Mouse (Mus musculus): ENCODE data around the gene Cd33.

Gene Cd33

DNA sequence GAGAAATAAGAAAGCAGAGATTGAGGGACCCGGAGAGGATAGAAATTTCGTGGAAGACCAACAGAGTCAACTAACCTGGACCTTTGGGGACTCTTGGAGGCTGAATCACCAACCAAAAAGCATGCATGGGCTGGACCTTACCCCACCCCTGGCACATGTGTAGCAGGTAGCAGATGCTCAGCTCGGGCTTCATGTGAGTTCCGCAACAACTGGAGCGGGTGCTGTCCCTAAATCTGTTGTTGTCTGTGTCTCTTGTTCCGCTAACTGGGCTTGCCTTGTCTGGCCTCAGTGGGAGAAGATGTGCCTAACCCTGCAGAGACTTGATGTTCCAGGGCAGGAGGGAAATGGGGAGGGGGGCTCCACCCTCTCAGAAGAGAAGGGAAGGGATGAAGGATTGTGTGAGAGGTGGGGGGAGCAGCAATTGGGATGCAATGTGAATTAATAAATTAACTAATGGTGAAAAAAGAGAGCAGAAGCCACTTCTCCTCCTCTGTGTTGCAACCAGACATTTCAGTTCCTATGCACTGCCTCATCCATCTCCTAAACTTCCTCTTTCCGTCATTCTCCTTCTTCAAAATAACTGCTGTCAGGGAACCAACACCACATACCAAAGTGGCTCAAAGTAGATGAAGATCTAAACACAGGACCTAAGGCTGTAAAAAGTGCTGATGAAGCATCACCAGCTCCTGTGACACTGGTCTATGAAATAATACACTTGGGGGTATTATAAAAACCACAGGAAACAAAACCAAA, at the start of gene Cd33:
Gene Cd33 (minus strand): TSS at position 204 of the 753 bp plus-strand sequence.
- no peak for DNase-seq (ENCODE audit: extremely low spot score)

- no peak for DNase-seq (ENCODE audit: extremely low spot score)
Measured at GRCm38 (mm10) chr7:43584790-43585189, 40.6 kb upstream of the Cd33 start.

DNA sequence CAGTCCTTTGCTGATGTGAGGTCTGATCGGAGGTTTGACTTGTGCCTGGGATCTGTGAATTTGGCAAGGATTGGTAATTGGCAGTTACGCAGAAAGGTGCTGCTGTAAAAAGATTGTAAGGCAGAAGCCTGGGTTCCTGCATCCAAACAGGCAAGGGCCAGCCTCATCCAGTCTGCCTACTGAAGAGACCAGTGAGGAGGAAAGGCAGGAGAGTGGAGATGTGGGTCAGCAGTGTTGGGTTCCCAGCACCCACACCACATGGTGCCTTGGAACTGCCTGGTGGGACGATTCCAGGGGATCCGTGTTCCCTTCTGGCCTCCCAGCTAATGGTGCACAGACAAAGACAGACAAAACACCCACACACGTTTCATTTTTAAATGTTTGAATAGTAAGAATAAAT, 36.3 kb upstream of the Cd33 start:
- DNase-seq (ENCODE audit: extremely low spot score) = no peak

DNA sequence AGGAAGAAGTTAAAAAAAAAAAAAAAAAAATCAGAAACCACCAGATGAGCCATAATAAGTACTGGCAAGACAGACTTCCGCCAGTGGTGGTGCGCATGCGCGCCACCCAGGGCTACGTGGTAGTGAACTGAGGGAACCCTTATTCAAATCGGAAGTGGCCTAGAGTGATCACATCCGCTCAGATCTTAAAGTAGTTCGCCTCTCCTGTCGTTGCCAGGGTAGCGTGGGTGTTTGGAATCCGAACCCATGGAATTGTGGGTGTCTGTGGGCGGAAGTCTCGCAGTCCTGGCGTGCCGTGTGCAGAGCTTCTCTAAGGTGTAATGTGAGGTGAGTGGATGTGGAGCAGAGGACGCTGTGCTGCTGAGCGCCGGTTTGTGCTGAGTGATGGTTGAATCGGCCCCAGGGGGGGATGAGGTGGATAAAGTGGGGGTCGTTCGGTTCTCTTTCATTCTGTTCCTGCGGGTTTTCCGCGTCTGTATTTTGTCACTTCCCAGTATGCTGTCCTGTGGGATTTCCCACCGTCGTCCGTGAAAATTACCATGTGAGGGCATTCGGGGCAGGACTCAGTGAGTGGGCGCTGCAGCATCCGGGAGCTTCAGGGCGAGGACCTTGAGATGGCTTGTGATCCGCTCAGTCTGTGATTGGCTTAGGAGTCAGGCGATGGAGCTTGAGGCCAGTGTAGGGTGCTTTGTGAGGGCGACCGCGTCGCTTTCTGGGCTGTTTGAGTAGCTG, 35.4 kb upstream of the Cd33 start, which contains the start of gene Zfp719:
Gene Zfp719 (plus strand): TSS at position 171 of the 732 bp plus-strand sequence.
- DNase-seq (ENCODE audit: extremely low spot score) = peak; percentile 85

DNA sequence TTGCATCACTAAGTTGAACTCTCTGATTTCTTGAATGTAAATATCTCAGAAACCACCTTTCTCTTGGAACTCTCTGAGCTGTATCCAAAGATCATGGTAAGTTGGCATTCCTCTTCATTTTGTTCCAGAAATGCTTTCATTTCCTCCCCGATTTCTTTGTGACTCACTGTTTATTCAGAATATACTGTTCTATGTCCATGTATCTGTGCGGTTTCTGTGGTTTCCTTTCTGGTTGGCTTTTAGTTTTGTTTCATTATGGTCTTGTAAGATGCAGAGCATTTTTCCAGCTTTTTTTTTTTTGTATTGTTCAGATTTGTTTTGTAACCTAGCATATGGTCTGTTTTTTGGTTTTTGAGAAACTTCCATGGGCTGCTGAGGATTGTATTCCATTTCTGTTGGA, 27.0 kb upstream of the Cd33 start:
- DNase-seq (ENCODE audit: extremely low spot score) = no peak

DNA sequence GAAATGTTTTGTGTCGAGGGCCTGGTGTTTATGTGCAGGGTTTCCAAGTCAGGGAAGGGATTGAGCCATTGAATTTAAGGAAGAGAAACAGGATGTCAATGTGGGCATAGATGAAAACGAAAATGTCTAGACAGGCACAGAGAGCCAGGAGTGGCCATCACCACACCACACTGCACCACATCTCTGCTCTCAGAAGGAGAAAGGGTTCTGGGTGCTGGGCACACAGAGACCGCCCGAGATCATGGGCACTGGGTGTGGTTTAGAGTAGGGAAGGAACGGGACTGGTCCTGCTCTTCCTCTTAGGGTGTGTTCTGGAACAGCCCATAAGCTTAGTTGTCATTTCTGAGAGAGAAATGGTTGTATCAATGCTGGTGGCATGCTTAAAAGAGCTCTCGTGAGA, 19.1 kb upstream of the Cd33 start:
- no peak for DNase-seq (ENCODE audit: extremely low spot score)

GRCm38 (mm10) chr7:43562651-43563070, 18.4 kb upstream of the Cd33 start:
- DNase-seq (ENCODE audit: extremely low spot score) = peak; percentile 40

DNA sequence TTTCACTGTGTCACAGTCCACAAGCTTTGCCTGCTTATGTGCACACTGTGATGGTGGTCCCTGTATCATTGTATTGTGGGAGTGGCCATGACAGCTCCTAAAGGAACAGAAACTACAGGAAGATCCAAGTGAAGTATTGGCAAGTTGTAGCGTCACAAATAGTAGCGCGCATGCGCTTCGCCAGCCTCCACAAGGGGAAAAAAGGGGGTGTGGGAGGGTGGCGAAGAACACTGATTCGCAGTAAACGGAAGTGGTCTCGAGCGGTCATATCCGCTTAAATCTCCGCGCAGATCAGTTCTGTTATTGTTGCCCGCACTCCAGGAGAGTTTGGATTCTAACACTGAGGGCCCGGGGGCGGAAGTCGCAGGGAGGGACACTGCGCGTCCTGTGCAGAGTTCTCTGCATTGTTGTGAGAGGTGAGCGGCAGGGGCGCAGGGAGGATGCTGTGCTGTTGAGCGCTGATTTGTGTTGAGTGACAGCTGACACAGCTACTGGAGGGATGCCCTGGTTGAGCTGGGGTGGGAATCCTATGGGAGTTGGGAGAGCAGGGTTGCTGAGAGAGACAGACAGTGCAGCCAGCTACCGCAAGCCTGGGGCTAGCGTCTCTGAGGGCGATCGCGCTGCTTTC, 17.9 kb upstream of the Cd33 start, which contains the start of gene Zfp658:
Gene Zfp658 (plus strand): TSS at position 251 of the 628 bp plus-strand sequence.
- DNase-seq (ENCODE audit: extremely low spot score) = peak; percentile 87

DNA sequence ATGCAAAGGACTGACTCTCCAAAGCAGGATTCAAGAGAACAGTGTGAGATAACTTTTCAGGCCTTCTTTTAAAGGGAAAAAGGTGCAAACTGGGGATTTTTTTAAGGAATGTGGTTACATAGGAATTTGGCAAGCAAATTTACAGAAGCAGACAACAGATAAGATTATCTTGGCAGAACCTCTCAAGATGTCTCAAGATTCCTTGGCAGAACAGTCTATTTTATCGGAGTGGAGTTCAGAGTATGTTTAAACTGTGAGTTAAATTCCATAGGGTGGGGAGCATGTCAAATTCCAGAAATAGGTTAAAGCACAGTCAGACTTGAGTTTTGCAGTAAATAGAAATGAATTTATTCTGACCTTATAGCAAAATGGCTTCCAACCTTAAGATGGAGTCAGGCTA, 12.7 kb upstream of the Cd33 start:
- DNase-seq (ENCODE audit: extremely low spot score) = no peak

DNA sequence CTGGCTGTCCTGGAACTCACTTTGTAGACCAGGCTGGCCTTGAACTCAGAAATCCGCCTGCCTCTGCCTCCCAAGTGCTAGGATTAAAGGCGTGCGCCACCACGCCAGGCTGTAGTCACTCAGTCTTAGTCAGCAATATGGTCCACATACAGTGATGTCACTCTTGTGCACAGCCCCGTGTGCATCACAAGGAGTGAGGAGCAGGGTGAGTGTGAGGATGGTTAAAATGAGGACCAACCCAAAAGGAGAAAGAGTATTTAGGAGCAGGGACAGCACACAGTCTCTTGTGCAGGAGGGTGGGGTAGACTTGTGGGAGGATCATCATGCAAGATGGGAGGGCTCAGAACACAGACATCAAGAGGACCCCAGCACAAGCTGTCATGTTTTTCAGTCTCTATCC, 11.1 kb upstream of the Cd33 start:
- no peak for DNase-seq (ENCODE audit: extremely low spot score)

DNA sequence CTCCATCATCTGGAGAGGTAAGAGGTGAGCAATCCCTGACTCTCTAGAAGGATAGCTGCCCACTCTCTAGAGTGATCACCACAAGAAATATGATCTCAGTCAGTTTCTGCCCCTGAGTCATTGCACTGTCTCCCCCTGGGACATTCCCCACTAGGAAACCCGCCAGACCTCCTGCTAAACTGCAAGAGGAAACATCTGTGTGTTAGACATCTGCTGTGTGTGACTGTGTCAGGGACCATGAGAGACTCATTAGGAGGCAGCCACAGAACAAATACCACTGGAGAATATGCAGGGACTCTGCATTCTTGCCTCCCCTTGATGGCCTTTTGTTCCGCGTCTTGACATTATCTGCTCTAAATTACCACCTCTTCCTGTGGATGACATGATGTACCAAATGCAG, 10.3 kb upstream of the Cd33 start:
- no peak for DNase-seq (ENCODE audit: extremely low spot score)

DNA sequence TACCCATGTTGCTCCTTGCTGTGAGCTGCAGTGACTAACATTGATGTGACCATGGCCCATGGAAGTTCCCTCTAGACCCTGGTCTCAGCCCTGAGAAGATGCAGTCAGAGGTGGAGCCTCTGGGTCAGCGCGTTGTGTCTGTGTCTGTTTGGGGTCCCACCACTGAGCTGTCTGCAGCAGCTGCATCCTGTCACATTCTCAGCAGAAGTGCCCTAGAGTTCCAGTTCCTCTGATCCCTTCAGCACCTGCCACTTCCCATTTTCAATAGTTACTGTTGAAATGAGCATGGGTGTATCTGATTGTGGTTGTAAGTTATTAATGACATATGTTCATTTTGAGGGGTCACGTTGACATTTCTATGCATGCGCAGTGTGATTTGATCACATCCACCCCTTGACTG, 8.9 kb upstream of the Cd33 start:
- no peak for DNase-seq (ENCODE audit: extremely low spot score)

- no peak for DNase-seq (ENCODE audit: extremely low spot score)
Measured at GRCm38 (mm10) chr7:43548206-43548605, 4.0 kb upstream of the Cd33 start.

GRCm38 (mm10) chr7:43547666-43548065, 3.4 kb upstream of the Cd33 start:
- DNase-seq (ENCODE audit: extremely low spot score) = no peak

DNA sequence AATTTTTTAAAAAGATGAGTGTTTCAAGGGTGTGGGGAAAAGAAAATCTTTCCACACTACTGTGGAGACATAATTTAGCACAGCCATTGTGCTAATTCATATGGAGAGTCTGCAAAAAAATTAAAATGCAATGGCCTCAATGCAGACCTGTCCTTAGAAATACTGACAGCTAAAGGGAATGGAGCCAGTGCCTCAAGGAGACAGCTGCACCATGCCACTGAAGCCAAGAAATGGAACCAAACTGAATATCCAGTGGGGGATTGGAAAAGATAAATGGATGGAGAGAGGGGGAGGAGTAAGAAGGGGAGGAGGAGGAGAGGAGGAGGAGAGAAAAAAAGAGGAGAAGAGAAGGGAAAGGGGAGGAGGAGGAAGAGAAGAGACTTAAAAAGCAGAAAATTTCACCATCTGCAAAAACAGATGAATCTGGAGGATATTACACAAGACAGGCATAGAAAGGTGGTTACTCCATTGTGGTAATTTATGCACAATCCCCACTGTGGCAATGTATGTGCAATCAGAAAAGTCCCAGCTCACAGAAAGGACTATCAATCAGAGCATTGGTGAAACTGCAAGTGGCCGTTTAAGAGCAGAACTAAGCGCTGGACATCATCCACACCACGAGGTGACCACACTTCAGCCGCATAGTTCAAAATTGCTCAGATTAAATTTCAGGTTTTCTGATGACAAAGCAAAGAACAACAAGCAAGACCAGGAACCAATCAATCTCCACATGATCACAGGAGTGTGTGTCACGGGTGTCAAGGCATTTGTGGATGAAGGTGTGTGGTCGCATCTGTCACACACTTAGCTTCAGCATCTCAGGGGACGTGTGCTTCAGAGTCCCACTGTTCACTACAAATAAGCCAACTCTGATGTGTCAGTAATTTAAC, 1.7 kb upstream of the Cd33 start:
- DNase-seq (ENCODE audit: extremely low spot score) = no peak

GRCm38 (mm10) chr7:43538524-43538923, 5.7 kb downstream of the Cd33 start:
- DNase-seq (ENCODE audit: extremely low spot score) = no peak

DNA sequence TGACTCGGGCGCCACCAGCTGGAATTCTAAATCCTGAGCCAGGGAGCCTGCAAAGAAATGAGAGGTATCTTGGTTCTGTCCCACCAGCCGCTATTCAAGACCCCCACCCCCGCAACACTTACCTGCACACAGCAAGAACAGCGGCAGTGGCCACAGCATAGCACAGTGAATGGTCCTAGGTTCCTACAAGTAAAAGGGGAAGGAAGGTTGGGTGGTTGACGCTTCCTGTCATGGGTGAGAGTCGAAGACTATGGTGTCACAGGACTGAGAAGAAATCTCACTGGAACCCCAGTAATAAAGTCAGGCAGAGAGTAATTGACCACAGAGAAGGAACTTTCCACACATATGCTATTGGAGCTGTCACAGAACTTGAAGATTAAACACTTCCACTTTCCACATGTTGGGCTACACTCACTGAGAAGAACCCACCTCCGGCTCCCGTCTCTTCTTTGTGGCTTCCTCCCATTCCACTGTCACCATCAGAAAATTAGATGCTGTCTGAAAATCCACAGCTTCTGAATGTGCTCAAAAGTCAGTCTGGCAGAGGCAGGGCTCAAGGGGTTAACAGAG, 11.2 kb downstream of the Cd33 start:
- no peak for DNase-seq (ENCODE audit: extremely low spot score)

DNA sequence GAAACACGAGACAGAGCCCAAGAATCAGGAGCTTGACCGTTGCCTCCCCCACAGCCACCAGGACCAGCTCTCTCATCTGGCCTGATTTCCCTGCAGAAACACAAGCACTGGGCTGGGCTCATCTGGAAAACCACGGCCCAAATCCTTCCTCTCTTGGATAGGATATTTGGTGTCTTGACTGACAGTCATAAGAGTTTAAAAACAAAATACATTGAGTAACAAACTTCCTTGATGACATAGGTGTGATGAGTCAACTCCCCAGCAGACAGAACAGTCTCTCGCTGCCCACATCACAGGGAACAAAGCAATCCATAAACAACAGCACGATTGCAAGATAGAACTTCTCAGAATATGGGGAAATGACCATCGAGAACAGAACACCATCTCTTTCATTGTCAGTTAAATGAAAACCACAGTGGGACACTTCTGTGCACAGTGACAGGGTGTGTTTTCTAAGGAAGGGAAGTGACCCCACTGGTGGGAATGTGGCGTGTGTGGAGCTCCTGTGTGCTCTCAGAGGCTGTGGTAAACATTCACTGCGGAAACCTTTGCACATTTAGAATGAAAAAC, 13.9 kb downstream of the Cd33 start:
- no peak for DNase-seq (ENCODE audit: extremely low spot score)

GRCm38 (mm10) chr7:43525313-43525712, 18.9 kb downstream of the Cd33 start:
- DNase-seq (ENCODE audit: extremely low spot score) = no peak

DNA sequence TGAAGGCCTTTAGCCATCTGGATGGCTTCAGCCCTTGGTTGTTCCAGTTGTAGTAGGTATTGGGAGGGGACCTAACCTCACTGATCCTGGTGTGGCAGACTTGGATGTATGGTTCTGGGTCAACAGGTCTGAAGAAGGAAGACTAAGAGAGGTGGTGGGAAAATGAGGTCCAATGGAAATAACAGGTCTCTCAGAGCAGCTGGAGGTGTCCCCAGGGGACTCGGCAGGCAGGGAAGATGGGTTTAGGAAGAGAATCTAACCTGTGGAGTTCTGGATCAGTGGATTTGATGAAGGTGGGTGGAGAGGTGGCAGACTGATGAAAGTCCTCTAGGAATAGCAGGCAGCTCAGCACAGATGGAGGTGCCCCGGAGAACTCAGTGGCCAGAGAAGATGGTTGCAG, 21.5 kb downstream of the Cd33 start:
- no peak for DNase-seq (ENCODE audit: extremely low spot score)

GRCm38 (mm10) chr7:43518341-43518740, 25.9 kb downstream of the Cd33 start:
- DNase-seq (ENCODE audit: extremely low spot score) = no peak

Data from embryo, embryonic 9.5 days (tissue).